Mouse (Mus musculus): ENCODE measurements around the gene Slc30a6. TPM values are rescaled to one million over a fixed set of nuclear protein-coding genes. Genes with fewer than 3 reads are reported as not detected.
A peak's percentile ranks its signal among the peaks of the same experiment; 100 is the strongest.
"Not testable (repeated sequence)": the region's sequence is repeated elsewhere in the genome, so short reads cannot be mapped to it uniquely, and the experiment has no call there.

The Slc30a6 gene
- total RNA-seq, 1 experiment from 2014 or later, result 13.8 TPM

DNA sequence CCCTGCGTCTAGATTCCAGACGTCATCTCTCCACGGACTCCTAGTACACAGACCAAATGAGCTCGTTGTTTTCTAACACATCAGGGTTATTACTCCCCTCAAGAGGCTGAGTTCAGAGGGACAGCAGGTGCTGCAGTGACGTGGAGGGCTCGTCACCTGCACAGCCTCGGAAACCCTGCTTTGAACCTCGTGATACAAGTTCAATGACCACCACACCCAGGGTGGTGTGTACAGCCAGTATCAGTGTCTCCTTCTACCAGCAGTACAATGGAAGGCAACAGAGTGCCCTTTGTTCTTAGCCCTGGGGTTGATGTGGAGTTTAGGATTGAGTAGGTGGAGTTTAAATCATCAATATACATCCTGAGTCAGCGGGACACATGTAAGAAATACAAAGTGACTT is 42.4 kb downstream of the Slc30a6 start:
- no peak for ATAC-seq (replicated peaks; ENCODE audit: low read depth, poor library complexity, severe bottlenecking)

DNA sequence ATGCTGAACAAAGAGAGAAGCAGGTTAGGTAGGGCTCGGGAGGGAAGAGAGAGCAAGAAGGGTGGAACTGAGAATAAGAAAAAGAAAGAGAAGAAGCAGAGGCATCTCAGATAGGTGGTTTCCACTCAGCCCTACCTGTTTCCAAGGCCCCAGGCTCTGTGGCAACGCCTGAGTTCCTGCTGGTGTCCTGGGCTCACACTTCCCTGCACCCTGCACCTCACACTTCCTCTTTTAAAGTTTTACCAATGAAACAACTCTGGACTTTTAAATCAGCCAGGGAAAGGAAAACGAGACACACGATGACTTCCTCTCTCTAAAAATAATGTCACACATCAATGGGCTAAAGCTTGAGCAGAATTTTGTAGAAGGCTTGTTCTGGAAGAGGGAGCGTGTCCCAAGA is 45.1 kb downstream of the Slc30a6 start:
- ATAC-seq (replicated peaks; ENCODE audit: low read depth, poor library complexity, severe bottlenecking), result peak; percentile 98

DNA sequence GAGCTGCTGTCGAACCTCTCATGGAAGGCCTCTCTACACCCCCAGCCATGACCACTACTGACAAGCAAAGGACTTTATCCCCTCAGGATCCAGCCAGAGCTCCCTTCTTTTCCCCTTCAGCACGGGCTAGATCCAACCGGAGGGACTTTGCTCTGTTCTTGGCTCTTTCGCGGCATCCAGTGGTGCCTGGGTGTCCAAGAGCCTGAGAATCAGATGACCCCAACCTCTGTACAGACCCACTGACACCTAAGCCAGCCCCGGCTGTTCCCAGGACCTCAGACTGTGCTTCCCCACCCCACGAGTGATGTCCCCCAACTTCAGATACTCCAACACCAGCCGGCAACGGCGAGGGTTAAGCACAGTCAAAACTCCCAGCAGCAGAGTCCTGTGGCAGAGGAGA is 54.4 kb downstream of the Slc30a6 start:
- ATAC-seq (replicated peaks; ENCODE audit: low read depth, poor library complexity, severe bottlenecking), result no peak

DNA sequence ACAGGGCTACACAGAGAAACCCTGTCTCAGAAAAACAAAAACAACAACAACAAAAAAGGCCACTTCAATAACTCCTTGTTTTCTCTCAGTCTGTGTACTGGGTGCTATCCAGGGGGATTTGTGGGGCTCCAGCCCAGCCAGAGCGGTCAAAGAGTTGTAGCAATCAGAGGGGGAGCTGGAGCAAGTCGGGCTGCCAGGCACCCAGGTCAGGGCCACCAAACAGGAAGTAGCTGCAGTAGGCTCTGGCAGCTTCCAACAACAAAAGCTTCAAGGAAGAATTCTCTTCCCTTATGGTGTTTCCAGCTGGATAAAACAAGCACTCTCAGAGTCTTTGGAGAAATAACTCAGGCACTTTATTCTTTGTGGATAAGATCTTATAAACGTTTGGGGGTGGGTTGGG is 58.5 kb downstream of the Slc30a6 start:
- ATAC-seq (replicated peaks; ENCODE audit: low read depth, poor library complexity, severe bottlenecking), result no peak

DNA sequence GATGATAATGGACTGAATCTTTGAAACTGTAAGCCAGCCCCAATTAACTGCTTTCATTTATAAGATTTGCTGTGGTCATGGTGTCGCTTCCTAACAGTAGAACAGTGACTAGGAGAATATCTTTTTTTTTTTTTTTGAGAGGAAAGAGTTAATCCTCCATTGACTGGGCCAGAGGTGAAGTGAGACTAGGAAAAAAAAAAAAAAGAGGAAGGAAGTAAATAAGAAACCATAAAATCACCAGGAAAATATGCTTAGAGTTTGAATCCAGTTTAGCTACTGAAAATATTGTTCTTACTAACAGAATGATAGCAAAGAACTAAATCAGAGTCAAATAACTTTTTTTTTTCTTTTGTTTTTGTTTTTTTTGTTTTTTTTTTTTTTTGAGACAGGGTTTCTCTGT is 59.3 kb downstream of the Slc30a6 start:
- 0 out of 2 replicates have a peak, but pooled peaks have one; percentile 11 for ATAC-seq (replicated peaks; ENCODE audit: low read depth, poor library complexity, severe bottlenecking)

GRCm38 (mm10) chr17:74455426-74455825 is 60.0 kb downstream of the Slc30a6 start:
- ATAC-seq (replicated peaks; ENCODE audit: low read depth, poor library complexity, severe bottlenecking), result no peak

DNA sequence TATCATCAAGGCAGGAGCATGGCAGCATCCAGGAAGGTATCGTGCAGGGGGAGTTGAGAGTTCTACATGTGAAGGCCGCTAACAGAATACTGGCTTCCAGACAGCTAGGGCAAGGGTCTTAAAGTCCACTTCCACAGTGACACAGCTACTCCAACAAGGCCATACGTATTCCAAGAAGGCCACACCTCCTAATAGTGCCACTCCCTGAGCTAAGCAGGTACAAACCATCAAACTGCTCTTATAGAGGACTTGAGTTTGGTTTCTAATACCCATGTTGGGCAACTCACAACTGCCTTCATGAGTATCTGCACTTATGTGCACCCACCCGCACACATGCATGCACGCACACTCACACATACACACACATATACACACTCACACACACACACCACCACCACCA is 61.4 kb downstream of the Slc30a6 start:
- no peak for ATAC-seq (replicated peaks; ENCODE audit: low read depth, poor library complexity, severe bottlenecking)

GRCm38 (mm10) chr17:74457972-74458677 is 62.7 kb downstream of the Slc30a6 start:
- ATAC-seq (replicated peaks; ENCODE audit: low read depth, poor library complexity, severe bottlenecking), result no peak

DNA sequence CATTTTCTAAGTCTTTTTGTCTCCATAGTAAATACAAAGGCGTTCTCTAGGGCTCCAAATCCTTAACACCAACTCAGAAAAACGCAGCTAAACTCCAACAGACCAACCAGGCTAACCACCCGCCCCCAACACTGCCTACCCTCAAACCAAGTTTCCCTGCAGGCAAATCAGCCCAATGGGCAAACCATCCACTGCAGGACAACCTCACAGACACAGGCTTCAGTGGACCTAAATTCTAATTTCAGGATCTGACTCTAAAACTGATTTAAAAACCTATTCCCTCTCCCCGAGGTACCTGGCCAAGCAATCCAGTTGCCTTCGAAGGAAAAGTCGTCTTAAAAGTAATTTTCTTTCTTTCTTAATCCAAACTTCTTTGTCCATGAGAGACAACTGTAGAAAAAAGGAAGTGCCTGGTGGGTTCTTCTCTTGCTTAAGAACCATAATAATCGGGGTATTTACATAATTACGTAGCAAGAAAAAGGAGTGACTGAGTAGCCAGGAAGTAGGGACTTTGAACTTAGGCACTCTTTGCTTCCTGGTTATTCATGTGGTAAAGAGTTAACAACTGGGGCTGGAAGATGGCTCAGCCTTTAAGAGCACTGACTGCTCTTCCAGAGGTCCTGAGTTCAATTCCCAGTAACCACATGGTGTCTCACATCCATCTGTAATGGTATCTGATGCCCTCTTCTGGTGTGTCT is 63.5 kb downstream of the Slc30a6 start, which contains the start of gene Nlrc4:
Gene Nlrc4 (minus strand): TSS at position 432 of the 698 bp plus-strand sequence.
- ATAC-seq (replicated peaks; ENCODE audit: low read depth, poor library complexity, severe bottlenecking), result peak; percentile 97

DNA sequence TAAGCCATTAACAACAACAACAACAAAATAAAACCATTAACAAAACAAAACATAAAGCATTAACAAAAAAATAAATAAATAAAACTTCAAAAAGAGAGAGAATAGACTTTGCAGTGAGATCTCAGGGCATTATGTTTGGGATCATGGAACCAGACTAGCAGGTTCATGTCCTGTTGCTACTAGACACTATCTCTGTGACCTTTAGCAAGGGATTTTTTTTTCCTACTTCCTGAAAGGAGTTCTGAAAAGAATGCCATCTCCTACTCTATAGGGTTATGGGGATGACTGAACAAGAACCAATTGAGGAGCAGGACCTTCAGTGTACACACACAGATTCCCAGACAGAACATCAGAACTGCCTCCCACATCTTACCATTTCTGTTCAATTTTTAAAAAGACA is 68.1 kb downstream of the Slc30a6 start:
- ATAC-seq (replicated peaks; ENCODE audit: low read depth, poor library complexity, severe bottlenecking), result no peak

DNA sequence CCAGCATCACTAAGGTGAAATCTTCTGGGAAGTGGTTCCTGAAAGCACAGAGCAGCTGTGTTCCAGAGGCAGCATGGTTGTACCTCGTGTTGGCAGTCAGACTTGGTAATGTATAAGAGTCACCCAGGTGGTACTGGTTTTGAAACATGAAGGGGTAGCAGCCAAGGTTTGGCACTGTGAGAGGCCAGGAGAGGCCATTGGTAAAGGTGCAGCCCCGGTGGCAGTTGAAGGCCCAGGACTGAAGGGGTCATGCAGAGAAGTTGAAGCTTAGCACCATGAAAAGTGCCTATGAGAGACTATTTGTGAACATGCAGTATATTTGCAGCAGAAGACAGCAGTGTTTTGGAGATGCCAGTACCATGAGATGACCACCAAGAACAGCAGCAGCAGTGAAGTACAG is 72.6 kb downstream of the Slc30a6 start:
- not testable (repeated sequence) for ATAC-seq (replicated peaks; ENCODE audit: low read depth, poor library complexity, severe bottlenecking)

DNA sequence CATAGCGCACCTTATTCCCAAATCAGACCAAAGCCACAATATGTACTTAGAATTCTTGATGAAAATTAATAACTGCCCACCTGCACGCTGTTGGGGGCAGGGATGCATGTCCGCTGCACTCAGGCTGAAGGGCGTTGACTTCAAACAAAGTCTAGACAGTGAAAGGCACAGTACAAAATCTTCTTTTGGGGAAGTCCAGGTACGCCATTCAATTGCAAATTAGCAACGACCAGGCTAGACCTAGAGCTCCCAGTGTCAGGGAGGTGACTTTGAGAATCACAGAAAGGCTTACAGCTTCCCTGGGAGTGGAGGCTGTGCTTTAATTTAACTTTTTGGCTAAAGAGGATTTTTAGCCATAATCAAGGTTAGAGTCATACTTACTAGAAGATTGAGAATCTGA is 74.7 kb downstream of the Slc30a6 start:
- ATAC-seq (replicated peaks; ENCODE audit: low read depth, poor library complexity, severe bottlenecking), result not testable (repeated sequence)

Other genes with a start within 250 kb of the Slc30a6 start
- gene Memo1, start 100.1 kb upstream of the Slc30a6 start, total RNA-seq (2017), result 127 and 146 TPM in 2 replicates
- gene Dpy30, start 71.7 kb upstream of the Slc30a6 start, total RNA-seq (2017), result 107 and 148 TPM in 2 replicates
- gene Spast, start 56.6 kb upstream of the Slc30a6 start, total RNA-seq (2017), result 54.4 and 55.8 TPM in 2 replicates
- gene Nlrc4, start 63.5 kb downstream of the Slc30a6 start, total RNA-seq (2017), result 6.9 and 7.1 TPM in 2 replicates
- gene Yipf4, start 93.9 kb downstream of the Slc30a6 start, total RNA-seq (2017), result 36.1 and 41.7 TPM in 2 replicates
- 154 and 163 TPM in 2 replicates for gene Birc6, start 132.7 kb downstream of the Slc30a6 start, total RNA-seq (2017)